Mouse (Mus musculus) ES-Bruce4 (cell line): Measurements from ENCODE around the gene Plch1. TPM values are rescaled to one million over a fixed set of nuclear protein-coding genes. Genes with fewer than 3 reads are reported as not detected.

Experiments
- H3K27ac ChIP-seq: 2 replicates; pipeline ENCODE4 v1.5.1; 2012; ENCODE audit warnings: low read length, inconsistent platforms; ENCODE audit not compliant: insufficient read depth
- H3K27me3 ChIP-seq: 2 replicates; pipeline ENCODE4 v1.6.1; 2012; ENCODE audit warnings: mild to moderate bottlenecking, low read length, inconsistent platforms; ENCODE audit not compliant: control insufficient read depth, poor library complexity, insufficient read depth, severe bottlenecking
- H3K36me3 ChIP-seq: 2 replicates; pipeline ENCODE4 v1.6.1; 2012; ENCODE audit warnings: inconsistent platforms, mild to moderate bottlenecking, low read length, moderate library complexity; ENCODE audit not compliant: control insufficient read depth, poor library complexity, insufficient read depth, severe bottlenecking
- H3K4me1 ChIP-seq: one replicate; pipeline ENCODE4 v1.8.1; 2011; ENCODE audit warnings: low read length; ENCODE audit not compliant: control insufficient read depth, insufficient read depth
- H3K4me3 ChIP-seq: 2 replicates; pipeline ENCODE4 v1.5.1; 2011; ENCODE audit warnings: low read depth, mild to moderate bottlenecking, low read length
- H3K9ac ChIP-seq: 2 replicates; pipeline ENCODE4 v1.6.1; 2012; ENCODE audit warnings: low read depth, mild to moderate bottlenecking, inconsistent platforms; ENCODE audit not compliant: poor library complexity, severe bottlenecking
- H3K9me3 ChIP-seq: replicated peaks from 2 replicates; pipeline ENCODE4 v1.6.1; 2012; ENCODE audit warnings: mild to moderate bottlenecking, low read length, inconsistent platforms; ENCODE audit not compliant: control insufficient read depth, poor library complexity, insufficient read depth, severe bottlenecking
- CTCF ChIP-seq: IDR thresholded peaks from one replicate; pipeline ENCODE4 v1.8.1; 2011; ENCODE audit warnings: low read depth, low read length
- EP300 ChIP-seq: IDR thresholded peaks from 2 replicates; pipeline ENCODE4 v1.6.1; 2011; ENCODE audit warnings: low read depth, low read length; ENCODE audit not compliant: insufficient read depth
- POLR2A ChIP-seq: IDR thresholded peaks from one replicate; pipeline ENCODE4 v1.8.1; 2011; ENCODE audit warnings: low read length; ENCODE audit not compliant: insufficient read depth
- polyA plus RNA-seq: library from polyadenylated mRNA; stranded (reverse); fragments of >200 nt; gene quantifications from 2 replicates; pipeline ENCODE4 v1.2.4, GENCODE M21; 2011; ENCODE audit warnings: low read depth; ENCODE audit not compliant: missing spikeins, insufficient read depth, insufficient read length

The Plch1 gene
- polyA plus RNA-seq, 1 experiment, result 6.8 TPM

GRCm38 (mm10) chr3:63896303-63896702, 3.0 kb downstream of the Plch1 start:
- TF ChIP-seq EP300 (no peak), POLR2A (no peak), CTCF (no peak)
- no peak overlapping the region for H3K27ac ChIP-seq
- no peaks in the 10 kb centered on the region for H3K4me1 ChIP-seq
- no peaks in the 10 kb centered on the region for H3K36me3 ChIP-seq
- no peak overlapping the region for H3K9ac ChIP-seq
- no peaks in the 10 kb centered on the region for H3K9me3 ChIP-seq
- H3K27me3 ChIP-seq, result no peaks in the 10 kb centered on the region
- H3K4me3 ChIP-seq, result no peak overlapping the region

GRCm38 (mm10) chr3:63895786-63896185, 3.5 kb downstream of the Plch1 start:
- no peak overlapping the region for H3K4me3 ChIP-seq
- H3K9ac ChIP-seq, result no peak overlapping the region
- TF ChIP-seq POLR2A (no peak), CTCF (no peak), EP300 (no peak)
- H3K36me3 ChIP-seq, result no peaks in the 10 kb centered on the region
- no peaks in the 10 kb centered on the region for H3K4me1 ChIP-seq
- no peaks in the 10 kb centered on the region for H3K27me3 ChIP-seq
- H3K9me3 ChIP-seq, result no peaks in the 10 kb centered on the region
- no peak overlapping the region for H3K27ac ChIP-seq

- Histone ChIP-seq H3K27me3 (no peaks in the 10 kb centered on the region), H3K27ac (no peak overlapping the region), H3K4me1 (no peaks in the 10 kb centered on the region), H3K9me3 (no peaks in the 10 kb centered on the region), H3K4me3 (no peak overlapping the region), H3K9ac (no peak overlapping the region), H3K36me3 (no peaks in the 10 kb centered on the region)
- TF ChIP-seq EP300 (no peak), CTCF (no peak), POLR2A (no peak)
These were observed 5.6 kb downstream of the Plch1 start for GRCm38 (mm10) chr3:63893677-63894076.

GRCm38 (mm10) chr3:63892154-63892553, 7.1 kb downstream of the Plch1 start:
- no peaks in the 10 kb centered on the region for H3K36me3 ChIP-seq
- no peaks in the 10 kb centered on the region for H3K4me1 ChIP-seq
- no peaks in the 10 kb centered on the region for H3K9me3 ChIP-seq
- H3K27ac ChIP-seq, result no peak overlapping the region
- no peak overlapping the region for H3K9ac ChIP-seq
- TF ChIP-seq EP300, result no peak
- TF ChIP-seq POLR2A, result no peak
- no peak for TF ChIP-seq CTCF
- no peaks in the 10 kb centered on the region for H3K27me3 ChIP-seq
- H3K4me3 ChIP-seq, result no peak overlapping the region

- Histone ChIP-seq H3K4me3 (no peak overlapping the region), H3K9ac (no peak overlapping the region), H3K27me3 (no peaks in the 10 kb centered on the region), H3K9me3 (peaks cover 3% of the 10 kb centered on the region; the same call in 1 of the 2 replicates), H3K36me3 (no peaks in the 10 kb centered on the region), H3K27ac (no peak overlapping the region), H3K4me1 (no peaks in the 10 kb centered on the region)
- TF ChIP-seq POLR2A (no peak), CTCF (no peak), EP300 (no peak)
These were observed 18.2 kb downstream of the Plch1 start for GRCm38 (mm10) chr3:63881065-63881464.

- H3K9me3 ChIP-seq, result no peaks in the 10 kb centered on the region
- H3K36me3 ChIP-seq, result no peaks in the 10 kb centered on the region
- H3K4me3 ChIP-seq, result no peak overlapping the region
- H3K27ac ChIP-seq, result no peak overlapping the region
- no peak for TF ChIP-seq POLR2A
- no peak for TF ChIP-seq EP300
- no peak for TF ChIP-seq CTCF
- no peaks in the 10 kb centered on the region for H3K4me1 ChIP-seq
- no peaks in the 10 kb centered on the region for H3K27me3 ChIP-seq
- H3K9ac ChIP-seq, result no peak overlapping the region
These were observed 20.1 kb downstream of the Plch1 start for GRCm38 (mm10) chr3:63878995-63879666.
